Mouse (Mus musculus) T-cell, adult 2 months (primary cell): ENCODE measurements around the gene Zbtb49.
A peak's percentile ranks its signal among the peaks of the same experiment; 100 is the strongest.

Experiments
- DNase-seq: peaks from one replicate; pipeline ENCODE4 v3.0.0; 2022; ENCODE audit warnings: low spot score

Zbtb49 gene

GRCm38 (mm10) chr5:38220328-38220912, at the start of gene Zbtb49, which contains the start of gene Lyar:
TSS of gene Zbtb49 (minus strand) at chr5:38220457.
TSS of gene Lyar (plus strand) at chr5:38220470.
- DNase-seq, result peak; percentile 95

GRCm38 (mm10) chr5:38260107-38260682, 39.9 kb upstream of the Zbtb49 start, which contains the start of gene Tmem128:
TSS of gene Tmem128 (plus strand) at chr5:38260185.
- DNase-seq, result peak; percentile 62

GRCm38 (mm10) chr5:38259455-38260106, 39.3 kb upstream of the Zbtb49 start:
- no peak for DNase-seq

GRCm38 (mm10) chr5:38258773-38259146, 38.5 kb upstream of the Zbtb49 start:
- DNase-seq, result no peak

GRCm38 (mm10) chr5:38258034-38258772, 37.9 kb upstream of the Zbtb49 start:
- no peak for DNase-seq

GRCm38 (mm10) chr5:38256551-38256950, 36.3 kb upstream of the Zbtb49 start:
- DNase-seq, result no peak

- no peak for DNase-seq
Observed at GRCm38 (mm10) chr5:38255644-38256043, 35.4 kb upstream of the Zbtb49 start.

- DNase-seq, result no peak
Observed at GRCm38 (mm10) chr5:38255195-38255594, 34.9 kb upstream of the Zbtb49 start.

GRCm38 (mm10) chr5:38241966-38242365, 21.7 kb upstream of the Zbtb49 start:
- DNase-seq, result no peak

- no peak for DNase-seq
Observed at GRCm38 (mm10) chr5:38241473-38241834, 21.2 kb upstream of the Zbtb49 start.

GRCm38 (mm10) chr5:38240727-38241472, 20.6 kb upstream of the Zbtb49 start:
- DNase-seq, result no peak

- no peak for DNase-seq
Observed at GRCm38 (mm10) chr5:38236627-38237026, 16.4 kb upstream of the Zbtb49 start.

- DNase-seq, result peak; percentile 46
Observed at GRCm38 (mm10) chr5:38235422-38235821, 15.2 kb upstream of the Zbtb49 start.

GRCm38 (mm10) chr5:38219771-38220307, 418 bp downstream of the Zbtb49 start:
- no peak for DNase-seq

- no peak for DNase-seq
Observed at GRCm38 (mm10) chr5:38213009-38213408, 7.2 kb downstream of the Zbtb49 start.

GRCm38 (mm10) chr5:38211691-38212090, 8.6 kb downstream of the Zbtb49 start:
- DNase-seq, result no peak

- DNase-seq, result no peak
Observed at GRCm38 (mm10) chr5:38208985-38209384, 11.3 kb downstream of the Zbtb49 start.

- no peak for DNase-seq
Observed at GRCm38 (mm10) chr5:38205303-38205726, 14.9 kb downstream of the Zbtb49 start.

GRCm38 (mm10) chr5:38199686-38200085, 20.6 kb downstream of the Zbtb49 start:
- no peak for DNase-seq

GRCm38 (mm10) chr5:38197482-38197823, 22.8 kb downstream of the Zbtb49 start:
- DNase-seq, result peak; percentile 49

GRCm38 (mm10) chr5:38196821-38197481, 23.3 kb downstream of the Zbtb49 start:
- DNase-seq, result no peak
